In genomic region chr7:62348106-62348803, GRCm38 (mm10) we compare ENCODE assay signal across 9 mouse cellular contexts. TPM values are rescaled to one million over a fixed set of nuclear protein-coding genes. Genes with fewer than 3 reads are reported as not detected.
DNase-seq lines count a peak whose midpoint lies in the region; ATAC-seq and TF ChIP-seq lines count a peak whose summit lies in the region.
"Had no signal": no experiment of that assay in that cellular context is flagged by ENCODE, and none has a peak within 500 bp of the region (broad histone marks: within the 10 kb centered on the region; RNA-seq: fewer than 3 reads in every experiment).

No protein-coding gene starts in this region.

- no peaks in the 10 kb centered on the region for H3K36me3 ChIP-seq in E14TG2a.4 (ENCODE audit: insufficient read depth, low read length)
- H3K36me3 ChIP-seq in forebrain, embryonic 16.5 days (ENCODE audit: control insufficient read depth, insufficient read depth) = no peaks in the 10 kb centered on the region
- H3K36me3 ChIP-seq in liver, embryonic 14.5 days (replicated peaks; ENCODE audit: control insufficient read depth, insufficient read depth, low read depth) = no peaks in the 10 kb centered on the region

- H3K4me1 ChIP-seq in E14TG2a.4 (replicated peaks; ENCODE audit: low read depth, low read length) = peaks cover 9% of the 10 kb centered on the region; the same call in 1 of the 2 replicates
- peaks cover 2% of the 10 kb centered on the region for H3K4me1 ChIP-seq in forebrain, embryonic 16.5 days (replicated peaks; ENCODE audit: control insufficient read depth, insufficient read depth, low read length)
- H3K4me1 ChIP-seq in liver, embryonic 14.5 days (replicated peaks; ENCODE audit: control insufficient read depth in 2 of 2, insufficient read depth in 2 of 2, low read length in 1 of 2) = no peaks in the 10 kb centered on the region
- peaks cover 5% of the 10 kb centered on the region for H3K4me1 ChIP-seq in olfactory bulb, adult 2 months (ENCODE audit: control insufficient read depth, insufficient read depth, low read length)

- TF ChIP-seq CTCF in E14TG2a.4 (conservative IDR thresholded peaks at IDR 0.05; ENCODE audit: low read length) = no peak
- no peak for TF ChIP-seq CTCF in liver, embryonic 14.5 days (IDR thresholded peaks at IDR 0.05; ENCODE audit: low read depth)
- no peak for TF ChIP-seq CTCF in olfactory bulb, adult 2 months (IDR thresholded peaks at IDR 0.05; ENCODE audit: insufficient read depth, low read depth, low read length)

- TF ChIP-seq POLR2A in olfactory bulb, adult 2 months (IDR thresholded peaks at IDR 0.05; ENCODE audit: insufficient read depth, low read depth, low read length) = peak; percentile 52; the same call in 1 of the 2 replicates

- peak; percentile 84 for DNase-seq in cerebellum, adult 18-20 months
- DNase-seq in heart, postnatal 14 days = peak; percentile 79 to 84
- DNase-seq in layer of hippocampus, adult 11-12 months (ENCODE audit: low spot score) = peak; percentile 70
- DNase-seq in liver, embryonic 14.5 days (ENCODE audit: low read depth in 3 of 3, low spot score in 3 of 3) = no peak
- peak; percentile 33 to 49 for DNase-seq in urinary bladder, adult 18-20 months (ENCODE audit: low spot score in 2 of 2)

- peaks cover 32% of the 10 kb centered on the region for H3K27me3 ChIP-seq in E14TG2a.4 (ENCODE audit: insufficient read depth, low read length)
- no peaks in the 10 kb centered on the region for H3K27me3 ChIP-seq in forebrain, embryonic 16.5 days (replicated peaks; ENCODE audit: control insufficient read depth, insufficient read depth, low read length)
- H3K27me3 ChIP-seq in liver, embryonic 14.5 days (ENCODE audit: control insufficient read depth, insufficient read depth, low read length) = no peaks in the 10 kb centered on the region
- H3K27me3 ChIP-seq: CH12.LX had no signal

- intact Hi-C loops in heart, postnatal 14 days (cut with DNase I) = no loop called here

- H3K27ac ChIP-seq in forebrain, embryonic 16.5 days (ENCODE audit: low read length) = peak overlapping the region; percentile 63; the same call in 1 of the 2 replicates
- H3K27ac ChIP-seq in liver, embryonic 14.5 days = no peak overlapping the region
- no peak overlapping the region for H3K27ac ChIP-seq in olfactory bulb, adult 2 months (ENCODE audit: insufficient read depth, low read depth, low read length)

- H3K9me3 ChIP-seq in E14TG2a.4 (ENCODE audit: low read length) = no peaks in the 10 kb centered on the region
- H3K9me3 ChIP-seq in forebrain, embryonic 16.5 days (ENCODE audit: control insufficient read depth, low read length) = 0 out of 2 replicates have a peak, but pooled peaks cover 2% of the 10 kb centered on the region
- H3K9me3 ChIP-seq in liver, embryonic 14.5 days (ENCODE audit: control insufficient read depth, low read length) = no peaks in the 10 kb centered on the region

- H3K9ac ChIP-seq in forebrain, embryonic 16.5 days (replicated peaks; ENCODE audit: low read depth, low read length) = peak overlapping the region; percentile 66
- H3K9ac ChIP-seq in liver, embryonic 14.5 days (replicated peaks) = no peak overlapping the region

- peak; percentile 98 for ATAC-seq in forebrain, embryonic 16.5 days
- no peak for ATAC-seq in liver, embryonic 14.5 days (ENCODE audit: insufficient read depth)

- peak overlapping the region; percentile 81 for H3K4me3 ChIP-seq in E14TG2a.4 (replicated peaks; ENCODE audit: low read length)
- H3K4me3 ChIP-seq in forebrain, embryonic 16.5 days (replicated peaks; ENCODE audit: low read length) = peak overlapping the region; percentile 66
- peak overlapping the region; percentile 18 to 49; a peak in 3 of 4 replicates for H3K4me3 ChIP-seq in liver, embryonic 14.5 days (ENCODE audit: insufficient read depth in 1 of 2, low read depth in 2 of 2, low read length in 2 of 2)
- H3K4me3 ChIP-seq in olfactory bulb, adult 2 months (ENCODE audit: insufficient read depth, low read depth, low read length) = peak overlapping the region; percentile 51

- TF ChIP-seq EP300 in liver, embryonic 14.5 days (IDR thresholded peaks at IDR 0.05; ENCODE audit: low read depth) = no peak

- 22% methylated on average over 41 of the region's 42 CpGs for WGBS in forebrain, embryonic 16.5 days
- 12% methylated on average over 42 of the region's 42 CpGs for WGBS in liver, embryonic 14.5 days (ENCODE audit: insufficient replicate concordance)
- WGBS in olfactory bulb, adult 2 months = 18% methylated on average over 42 of the region's 42 CpGs

- peak overlapping the region; percentile 56 for H3K4me2 ChIP-seq in forebrain, embryonic 16.5 days (ENCODE audit: low read length)
- peak overlapping the region; percentile 32; the same call in 1 of the 2 replicates for H3K4me2 ChIP-seq in liver, embryonic 14.5 days (ENCODE audit: low read depth)

RNA-seq across cellular contexts. Expression of gene Ndn, which starts 1.9 kb away (rescaled TPM):
- 349 and 529 TPM in 2 replicates for polyA plus RNA-seq in forebrain, embryonic 16.5 days (2015; fragmentation: Nextera tagmentation; extraction: Ambion mirVana)
- 1 to 10 TPM; 7.6 to 8.9 TPM for total RNA-seq in heart, postnatal 14 days (2021)
- polyA plus RNA-seq in liver, embryonic 14.5 days (2012; rRNA removed) = 2.2 and 2.3 TPM in 2 replicates
- 4.0 and 4.2 TPM in 2 replicates for polyA plus RNA-seq in liver, embryonic 14.5 days (2014; fragmentation: Nextera tagmentation; extraction: Ambion mirVana)
- polyA plus RNA-seq in olfactory bulb, adult 2 months (2012; ENCODE audit: insufficient read depth, insufficient read length, low replicate concordance, missing spikeins) = 110 TPM in 1 of 2 replicates, not detected in the other
- total RNA-seq: CH12.LX had no signal

RNA-seq across cellular contexts. Expression of gene Magel2, which starts 28.6 kb away (rescaled TPM):
- polyA plus RNA-seq in forebrain, embryonic 16.5 days (2015; fragmentation: Nextera tagmentation; extraction: Ambion mirVana) = 5.1 and 14.1 TPM in 2 replicates
- total RNA-seq in heart, postnatal 14 days (2021) = not detected
- 0.04 and 0.12 TPM in 2 replicates for polyA plus RNA-seq in liver, embryonic 14.5 days (2012; rRNA removed)
- polyA plus RNA-seq in liver, embryonic 14.5 days (2014; fragmentation: Nextera tagmentation; extraction: Ambion mirVana) = 0.04 TPM in 1 of 2 replicates, not detected in the other
- polyA plus RNA-seq in olfactory bulb, adult 2 months (2012; ENCODE audit: insufficient read depth, insufficient read length, low replicate concordance, missing spikeins) = not detected in 2 replicates
- total RNA-seq: CH12.LX had no signal

Comparison
In these comparisons a context has a peak if more than half of its experiments do, and no peak if none do; other contexts are left out.
1. DNase-seq: peak in cerebellum, adult 18-20 months (2 of 2), heart, postnatal 14 days (2 of 2), layer of hippocampus, adult 11-12 months (single experiment) and urinary bladder, adult 18-20 months (2 of 2); none in liver, embryonic 14.5 days (0 of 3).
2. Peak in every context shown above with its lines, with median percentiles within 50 percentile points of each other: H3K4me3 ChIP-seq.